Mouse (Mus musculus): ENCODE results near the gene Ssc4d. TPM values are rescaled to one million over a fixed set of nuclear protein-coding genes. Genes with fewer than 3 reads are reported as not detected.

Gene Ssc4d
- polyA plus RNA-seq, 2 experiments, result 2.1 to 2.8 TPM

DNA sequence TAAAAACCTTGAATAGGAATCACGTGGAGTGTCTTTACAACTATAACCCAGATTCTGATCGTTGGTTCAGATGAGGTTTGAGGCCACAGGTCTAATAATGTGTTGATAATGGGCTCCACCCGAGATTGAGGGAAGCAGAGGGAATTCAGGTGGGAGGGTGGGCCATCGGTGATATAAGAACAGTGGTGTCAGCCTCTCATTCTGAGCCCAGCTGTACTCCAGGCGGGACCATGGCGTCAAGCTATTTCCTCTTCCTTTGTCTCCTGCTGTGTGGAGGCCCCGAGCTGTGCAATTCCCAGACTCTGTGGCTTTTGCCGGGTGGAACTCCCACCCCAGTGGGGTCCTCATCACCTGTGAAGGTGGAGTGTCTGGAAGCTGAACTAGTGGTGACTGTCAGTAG lies 5.6 kb upstream of the Ssc4d start, which contains the start of gene Zp3:
Gene Zp3 (plus strand): TSS at position 196 of the 400 bp plus-strand sequence.
- DNase-seq (ENCODE audit: low read depth in 3 of 3, low spot score in 3 of 3), result no peak
- Histone ChIP-seq H3K36me3 (replicated peaks; ENCODE audit: control insufficient read depth, insufficient read depth, low read depth) (no peaks in the 10 kb centered on the region), H3K4me3 (ENCODE audit: insufficient read depth in 1 of 2, low read depth in 2 of 2, low read length in 2 of 2) (no peak within 1 kb of the TSS), H3K9me3 (ENCODE audit: control insufficient read depth, low read length) (no peaks in the 10 kb centered on the region), H3K27me3 (ENCODE audit: control insufficient read depth, insufficient read depth, low read length) (no peaks in the 10 kb centered on the region), H3K4me2 (ENCODE audit: low read depth) (no peak within 1 kb of the TSS), H3K4me1 (replicated peaks; ENCODE audit: control insufficient read depth in 2 of 2, insufficient read depth in 2 of 2, low read length in 1 of 2) (peaks cover 4 to 8% of the 10 kb centered on the region in 2 experiments), H3K27ac (no peak within 1 kb of the TSS), H3K9ac (replicated peaks) (no peak within 1 kb of the TSS)
- WGBS (ENCODE audit: insufficient replicate concordance), result 54% methylated on average over 8 of the region's 8 CpGs
- no peak for ATAC-seq (ENCODE audit: insufficient read depth)
- no peak for TF ChIP-seq CTCF (IDR thresholded peaks at IDR 0.05; ENCODE audit: low read depth)
- no peak for TF ChIP-seq EP300 (IDR thresholded peaks at IDR 0.05; ENCODE audit: low read depth)

DNA sequence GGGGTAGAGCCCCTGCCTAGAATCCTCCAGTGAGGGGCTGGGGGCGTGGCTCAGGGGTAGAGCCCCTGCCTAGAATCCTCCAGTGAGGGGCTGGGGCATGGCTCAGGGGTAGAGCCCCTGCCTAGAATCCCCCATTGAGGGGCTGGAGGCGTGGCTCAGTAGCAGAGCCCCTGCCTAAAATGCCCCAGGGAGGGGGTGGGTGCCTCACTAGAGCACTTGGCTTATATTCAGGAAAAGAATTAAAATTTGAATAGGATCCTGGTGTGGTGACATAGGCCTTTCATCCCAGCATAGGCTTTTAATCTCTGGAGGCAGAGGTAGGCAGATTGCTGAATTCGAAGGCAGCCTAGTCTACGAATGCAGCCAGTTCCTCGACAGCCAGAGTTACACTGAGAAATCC lies 5.0 kb upstream of the Ssc4d start:
- WGBS (ENCODE audit: insufficient replicate concordance), result 73% methylated on average over 5 of the region's 5 CpGs
- no peak overlapping the region for H3K9ac ChIP-seq (replicated peaks)
- H3K4me1 ChIP-seq (replicated peaks; ENCODE audit: control insufficient read depth in 2 of 2, insufficient read depth in 2 of 2, low read length in 1 of 2), result peaks cover 4 to 8% of the 10 kb centered on the region in 2 experiments
- no peaks in the 10 kb centered on the region for H3K9me3 ChIP-seq (ENCODE audit: control insufficient read depth, low read length)
- no peak overlapping the region for H3K4me2 ChIP-seq (ENCODE audit: low read depth)
- H3K4me3 ChIP-seq (ENCODE audit: insufficient read depth in 1 of 2, low read depth in 2 of 2, low read length in 2 of 2), result no peak overlapping the region
- TF ChIP-seq CTCF (IDR thresholded peaks at IDR 0.05; ENCODE audit: low read depth), result no peak
- no peak for TF ChIP-seq EP300 (IDR thresholded peaks at IDR 0.05; ENCODE audit: low read depth)
- ATAC-seq (ENCODE audit: insufficient read depth), result no peak
- no peaks in the 10 kb centered on the region for H3K27me3 ChIP-seq (ENCODE audit: control insufficient read depth, insufficient read depth, low read length)
- no peak overlapping the region for H3K27ac ChIP-seq
- DNase-seq (ENCODE audit: low read depth in 3 of 3, low spot score in 3 of 3), result no peak
- no peaks in the 10 kb centered on the region for H3K36me3 ChIP-seq (replicated peaks; ENCODE audit: control insufficient read depth, insufficient read depth, low read depth)

GRCm38 (mm10) chr5:135975893-135976668 lies 1.8 kb upstream of the Ssc4d start:
- peak; percentile 52; the same call in 1 of the 2 replicates for ATAC-seq (ENCODE audit: insufficient read depth)
- Histone ChIP-seq H3K27ac (peak overlapping the region; percentile 27), H3K9ac (replicated peaks) (no peak overlapping the region), H3K27me3 (ENCODE audit: control insufficient read depth, insufficient read depth, low read length) (no peaks in the 10 kb centered on the region), H3K36me3 (replicated peaks; ENCODE audit: control insufficient read depth, insufficient read depth, low read depth) (no peaks in the 10 kb centered on the region), H3K4me3 (ENCODE audit: insufficient read depth in 1 of 2, low read depth in 2 of 2, low read length in 2 of 2) (no peak overlapping the region), H3K4me1 (replicated peaks; ENCODE audit: control insufficient read depth in 2 of 2, insufficient read depth in 2 of 2, low read length in 1 of 2) (peaks cover 4 to 8% of the 10 kb centered on the region in 2 experiments), H3K9me3 (ENCODE audit: control insufficient read depth, low read length) (no peaks in the 10 kb centered on the region), H3K4me2 (ENCODE audit: low read depth) (no peak overlapping the region)
- DNase-seq (ENCODE audit: low read depth in 3 of 3, low spot score in 3 of 3), result peak in 2 of 3 experiments; percentile 50 to 54
- 79% methylated on average over 8 of the region's 8 CpGs for WGBS (ENCODE audit: insufficient replicate concordance)
- TF ChIP-seq CTCF (IDR thresholded peaks at IDR 0.05; ENCODE audit: low read depth) (no peak), EP300 (IDR thresholded peaks at IDR 0.05; ENCODE audit: low read depth) (no peak)

DNA sequence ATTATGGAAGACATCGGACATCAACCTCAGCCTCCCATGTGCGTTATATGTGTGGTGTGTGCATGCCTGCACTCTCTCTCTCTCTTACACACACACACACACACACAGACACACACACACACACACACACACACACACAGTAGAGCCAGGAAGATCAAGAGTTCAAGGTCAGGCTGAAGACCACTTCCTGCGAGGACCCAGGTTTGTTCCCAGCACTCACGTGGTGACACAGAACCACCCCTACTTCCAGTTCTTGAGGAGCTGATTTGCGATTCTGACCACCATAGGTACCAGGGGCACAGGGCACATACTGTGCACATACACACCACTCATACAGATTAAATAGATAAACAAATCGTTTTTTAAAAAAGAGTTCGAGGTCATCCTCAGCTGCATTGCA lies 2.5 kb downstream of the Ssc4d start:
- no peak for DNase-seq (ENCODE audit: low read depth in 3 of 3, low spot score in 3 of 3)
- H3K9ac ChIP-seq (replicated peaks), result no peak overlapping the region
- WGBS (ENCODE audit: insufficient replicate concordance), result 57% methylated on average over 7 of the region's 7 CpGs
- H3K4me2 ChIP-seq (ENCODE audit: low read depth), result no peak overlapping the region
- no peaks in the 10 kb centered on the region for H3K36me3 ChIP-seq (replicated peaks; ENCODE audit: control insufficient read depth, insufficient read depth, low read depth)
- H3K4me1 ChIP-seq (replicated peaks; ENCODE audit: control insufficient read depth in 2 of 2, insufficient read depth in 2 of 2, low read length in 1 of 2), result peaks cover 4 to 8% of the 10 kb centered on the region in 2 experiments
- no peaks in the 10 kb centered on the region for H3K27me3 ChIP-seq (ENCODE audit: control insufficient read depth, insufficient read depth, low read length)
- H3K27ac ChIP-seq, result no peak overlapping the region
- H3K9me3 ChIP-seq (ENCODE audit: control insufficient read depth, low read length), result no peaks in the 10 kb centered on the region
- no peak for ATAC-seq (ENCODE audit: insufficient read depth)
- H3K4me3 ChIP-seq (ENCODE audit: insufficient read depth in 1 of 2, low read depth in 2 of 2, low read length in 2 of 2), result no peak overlapping the region
- TF ChIP-seq CTCF (IDR thresholded peaks at IDR 0.05; ENCODE audit: low read depth) (no peak), EP300 (IDR thresholded peaks at IDR 0.05; ENCODE audit: low read depth) (no peak)

GRCm38 (mm10) chr5:135970247-135970646 lies 4.1 kb downstream of the Ssc4d start:
- no peak overlapping the region for H3K9ac ChIP-seq (replicated peaks)
- ATAC-seq (ENCODE audit: insufficient read depth) (no peak), DNase-seq (ENCODE audit: low read depth in 3 of 3, low spot score in 3 of 3) (no peak)
- no peaks in the 10 kb centered on the region for H3K36me3 ChIP-seq (replicated peaks; ENCODE audit: control insufficient read depth, insufficient read depth, low read depth)
- H3K4me2 ChIP-seq (ENCODE audit: low read depth), result no peak overlapping the region
- TF ChIP-seq EP300 (IDR thresholded peaks at IDR 0.05; ENCODE audit: low read depth) (no peak), CTCF (IDR thresholded peaks at IDR 0.05; ENCODE audit: low read depth) (no peak)
- no peak overlapping the region for H3K27ac ChIP-seq
- no peaks in the 10 kb centered on the region for H3K4me1 ChIP-seq (replicated peaks; ENCODE audit: control insufficient read depth in 2 of 2, insufficient read depth in 2 of 2, low read length in 1 of 2)
- H3K4me3 ChIP-seq (ENCODE audit: insufficient read depth in 1 of 2, low read depth in 2 of 2, low read length in 2 of 2), result no peak overlapping the region
- no peaks in the 10 kb centered on the region for H3K9me3 ChIP-seq (ENCODE audit: control insufficient read depth, low read length)
- no peaks in the 10 kb centered on the region; the same call in 1 of the 2 replicates for H3K27me3 ChIP-seq (ENCODE audit: control insufficient read depth, insufficient read depth, low read length)
- WGBS (ENCODE audit: insufficient replicate concordance), result 72% methylated on average over 6 of the region's 6 CpGs

All from liver, embryonic 14.5 days (tissue).